Mouse (Mus musculus): Measurements from ENCODE around the gene Ankrd26.
"Not testable (repeated sequence)": the region's sequence is repeated elsewhere in the genome, so short reads cannot be mapped to it uniquely, and the experiment has no call there.

Gene Ankrd26

DNA sequence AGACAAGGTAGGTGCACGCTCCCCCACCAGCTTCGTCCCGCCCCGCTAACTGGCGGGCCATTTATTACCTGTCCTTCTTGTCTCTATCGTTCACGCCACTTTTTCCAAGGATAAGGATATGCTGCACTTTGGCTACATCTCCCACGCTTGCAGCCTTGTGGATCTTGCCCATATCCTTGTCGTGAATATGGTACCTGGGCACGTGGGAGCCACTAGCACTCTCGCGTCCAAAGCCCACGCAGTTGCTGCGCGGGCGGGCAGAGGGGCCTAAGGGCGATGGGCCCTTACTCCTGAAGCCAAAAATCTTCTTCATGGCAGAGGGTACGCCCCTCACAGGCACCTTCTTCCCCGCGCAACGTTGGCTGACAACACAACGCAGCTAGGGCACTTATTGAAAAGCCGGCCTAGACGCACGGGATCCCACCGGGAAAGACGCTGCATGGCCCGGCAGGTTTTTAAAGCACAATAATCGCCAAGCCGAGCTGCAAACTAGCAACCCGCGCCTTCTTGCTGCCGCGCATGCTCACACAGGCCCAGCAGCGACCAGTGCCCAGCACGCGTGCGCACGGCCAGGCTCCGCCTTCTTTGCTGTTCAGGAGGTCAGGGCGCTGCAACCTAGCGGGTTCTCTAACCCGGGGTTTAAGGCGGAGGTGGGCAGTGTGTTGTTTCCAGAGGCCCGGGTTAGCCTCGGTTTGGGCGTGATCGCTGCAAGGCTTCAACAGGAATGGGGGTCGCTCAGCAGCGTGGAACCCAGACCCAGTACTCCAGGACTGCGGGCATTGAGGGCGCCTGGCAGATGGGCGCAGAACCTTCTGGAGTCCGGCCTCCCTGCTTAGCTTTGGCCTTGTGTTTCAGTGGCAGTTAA is at the start of gene Ankrd26:
TSS of gene Ankrd26 (minus strand) at position 482 of the 865 bp plus-strand sequence.
- peak; percentile 92 for DNase-seq (ENCODE audit: low spot score)

DNA sequence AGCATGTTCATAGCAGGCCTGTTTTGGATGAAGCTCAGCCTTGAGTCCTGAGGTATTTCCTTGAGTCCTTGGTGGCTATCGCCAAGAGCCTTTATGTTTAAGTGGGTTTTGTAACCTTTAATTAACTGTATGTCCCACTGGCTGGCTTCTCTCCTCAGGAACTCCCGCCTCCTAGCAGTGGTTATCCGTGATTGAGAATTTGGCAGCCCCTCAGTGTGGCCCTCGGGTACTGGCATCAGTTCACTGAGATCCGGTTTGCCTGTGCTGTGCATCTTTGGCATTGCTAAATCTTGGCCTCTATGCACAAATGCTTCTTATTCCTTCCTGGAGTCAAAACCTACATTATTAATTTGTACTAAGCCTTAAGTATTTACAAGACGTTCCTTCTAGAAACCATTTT is 46.9 kb upstream of the Ankrd26 start:
- no peak for DNase-seq (ENCODE audit: low spot score)

DNA sequence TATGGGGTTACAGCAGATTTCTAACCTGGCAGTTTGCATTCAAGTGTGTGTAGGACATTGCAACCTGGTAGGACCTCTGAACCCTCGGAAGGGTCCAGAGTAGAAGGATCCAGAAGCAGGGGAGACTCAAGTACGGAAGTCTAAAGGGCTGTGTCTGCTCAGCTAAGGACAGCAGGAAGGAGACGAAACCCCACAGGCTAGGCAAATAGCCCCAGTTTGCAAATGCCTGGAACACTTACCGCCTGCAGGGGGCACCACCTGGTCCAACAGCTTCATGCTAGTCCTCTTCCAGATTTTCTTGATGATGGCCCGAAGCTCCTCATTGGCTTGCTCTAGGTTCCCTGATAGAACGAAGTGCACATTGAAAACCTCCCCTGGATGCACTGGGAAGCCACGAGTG is 43.9 kb upstream of the Ankrd26 start:
- no peak for DNase-seq (ENCODE audit: low spot score)

DNA sequence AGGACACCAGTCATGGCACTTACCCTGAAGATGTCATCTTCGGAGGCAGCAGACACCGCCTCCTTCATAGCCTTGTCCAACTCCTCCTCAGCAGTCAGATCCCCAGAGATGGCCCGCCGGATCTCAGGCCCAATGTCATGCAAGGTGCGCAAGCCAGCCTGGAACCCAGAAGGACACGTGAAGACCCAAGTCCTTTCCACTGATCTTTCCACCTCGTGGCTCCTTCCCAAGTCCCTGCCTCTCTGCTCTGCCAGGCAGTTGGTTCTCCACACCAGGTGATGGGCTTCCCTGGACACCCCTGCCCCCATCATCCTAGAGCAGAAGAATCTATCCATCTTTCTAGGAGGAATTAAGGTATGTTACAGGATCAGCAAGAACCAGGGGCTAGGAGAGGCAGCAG is 41.8 kb upstream of the Ankrd26 start:
- no peak for DNase-seq (ENCODE audit: low spot score)

DNA sequence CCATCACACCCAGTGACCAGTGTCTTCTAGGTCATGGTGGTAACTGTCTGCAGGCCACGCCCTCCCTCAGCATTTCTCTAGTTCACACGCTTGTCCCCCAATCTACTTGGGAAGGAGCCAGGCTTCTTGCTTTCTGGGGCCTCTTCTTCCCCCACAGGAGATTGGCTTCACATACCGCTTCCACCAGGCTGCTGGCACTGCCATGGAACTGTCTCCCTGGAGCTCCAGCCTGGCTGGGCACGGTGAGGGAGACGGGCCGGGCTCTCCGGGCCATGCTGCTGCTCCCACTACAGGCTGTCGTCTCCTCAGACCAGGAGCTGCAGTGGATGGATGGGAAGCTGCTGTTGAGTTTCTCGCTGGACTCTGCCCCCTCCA is 33.6 kb upstream of the Ankrd26 start:
- DNase-seq (ENCODE audit: low spot score) = no peak

DNA sequence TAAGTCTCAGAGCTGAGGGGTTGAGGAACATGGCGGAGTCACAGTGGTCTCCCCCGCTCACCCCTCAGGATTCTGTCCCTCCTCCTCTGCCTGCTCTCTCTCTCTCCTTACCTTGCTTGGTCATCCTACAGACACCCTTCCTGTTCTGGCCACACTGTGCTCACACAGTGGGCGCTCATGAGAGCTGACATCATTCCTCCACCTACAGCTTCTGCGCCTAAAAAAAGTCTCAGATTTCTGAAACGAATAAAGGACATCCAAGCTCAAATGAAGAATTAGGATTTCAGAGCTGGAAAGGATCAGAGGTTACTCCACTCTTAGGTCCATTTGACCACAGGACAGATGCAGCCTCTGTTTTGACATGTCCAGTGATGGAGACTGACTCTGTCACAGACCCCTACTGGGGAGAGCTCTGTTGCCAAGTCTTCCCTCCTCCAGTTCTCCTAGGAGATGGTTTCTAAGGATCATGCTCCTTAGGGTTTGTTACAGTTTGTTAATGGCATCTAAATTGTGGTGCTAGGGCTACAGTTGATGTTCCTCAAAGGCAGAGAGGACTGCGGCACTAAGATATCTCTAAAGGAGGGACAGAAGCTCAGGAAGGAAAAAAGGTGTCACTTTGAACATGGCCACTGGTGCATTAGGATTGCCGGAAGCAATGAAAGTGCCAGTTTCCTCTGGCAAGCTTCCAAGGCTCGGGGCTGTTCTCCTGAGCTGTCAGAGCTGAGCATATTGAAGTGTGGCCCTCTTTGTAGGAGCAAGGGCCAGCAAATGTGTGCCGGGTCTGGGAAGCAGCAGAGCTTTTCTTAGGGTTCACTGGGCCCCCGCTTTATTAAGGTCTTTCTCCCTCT is 33.0 kb upstream of the Ankrd26 start:
- DNase-seq (ENCODE audit: low spot score) = no peak

DNA sequence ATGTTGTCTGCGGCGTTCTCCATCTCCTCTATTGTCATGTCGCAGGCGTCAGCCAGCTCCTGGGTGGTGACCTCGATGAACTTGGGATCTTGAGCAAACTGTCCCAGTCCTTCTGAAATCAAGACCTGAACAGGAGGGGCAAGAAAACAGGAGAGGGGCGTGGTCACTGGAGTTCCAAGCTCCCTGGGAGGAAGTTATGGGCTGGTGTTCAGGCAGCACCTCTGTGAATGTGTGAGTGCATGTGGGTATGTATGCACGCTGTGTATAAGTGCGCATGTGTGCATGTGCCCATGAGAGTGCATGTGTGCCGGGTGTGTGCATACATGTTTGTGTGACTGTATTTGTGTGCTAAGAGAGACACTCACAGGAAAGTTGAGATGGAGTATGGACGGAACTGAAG is 32.0 kb upstream of the Ankrd26 start:
- peak; percentile 19 for DNase-seq (ENCODE audit: low spot score)

DNA sequence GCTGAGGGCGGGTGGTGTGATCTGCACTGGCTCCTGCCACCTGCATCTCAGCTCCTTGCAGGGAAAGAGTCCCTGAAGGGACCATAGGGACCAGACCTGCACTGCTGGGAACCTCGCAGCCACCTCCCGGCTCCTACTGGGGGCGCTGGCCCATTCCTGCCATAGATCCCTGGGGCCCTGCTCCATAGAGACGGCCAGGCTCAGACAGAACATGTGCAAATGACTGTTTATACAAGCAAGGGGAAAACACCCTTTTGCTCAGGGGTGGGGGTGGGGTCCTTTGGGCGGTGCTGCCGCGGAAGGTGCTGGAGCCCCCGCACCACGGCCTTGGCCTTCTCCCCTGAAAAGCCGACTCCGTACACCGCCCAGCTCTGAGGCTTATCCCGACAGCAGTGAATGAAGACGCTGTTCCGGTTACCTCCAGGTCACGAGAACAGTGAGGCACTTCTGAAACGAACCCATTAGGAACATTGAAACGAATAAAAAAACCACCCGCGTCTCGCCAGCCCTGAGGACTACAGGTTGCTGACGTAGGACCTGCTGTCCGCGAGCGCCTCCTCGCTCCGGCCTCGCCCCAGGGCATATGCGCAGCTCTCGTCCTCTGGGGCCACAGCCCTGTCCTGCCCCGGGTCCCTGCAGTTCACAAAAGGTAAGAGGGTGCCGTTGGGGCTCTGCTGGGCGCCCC is 31.5 kb upstream of the Ankrd26 start:
- peak; percentile 19 for DNase-seq (ENCODE audit: low spot score)

DNA sequence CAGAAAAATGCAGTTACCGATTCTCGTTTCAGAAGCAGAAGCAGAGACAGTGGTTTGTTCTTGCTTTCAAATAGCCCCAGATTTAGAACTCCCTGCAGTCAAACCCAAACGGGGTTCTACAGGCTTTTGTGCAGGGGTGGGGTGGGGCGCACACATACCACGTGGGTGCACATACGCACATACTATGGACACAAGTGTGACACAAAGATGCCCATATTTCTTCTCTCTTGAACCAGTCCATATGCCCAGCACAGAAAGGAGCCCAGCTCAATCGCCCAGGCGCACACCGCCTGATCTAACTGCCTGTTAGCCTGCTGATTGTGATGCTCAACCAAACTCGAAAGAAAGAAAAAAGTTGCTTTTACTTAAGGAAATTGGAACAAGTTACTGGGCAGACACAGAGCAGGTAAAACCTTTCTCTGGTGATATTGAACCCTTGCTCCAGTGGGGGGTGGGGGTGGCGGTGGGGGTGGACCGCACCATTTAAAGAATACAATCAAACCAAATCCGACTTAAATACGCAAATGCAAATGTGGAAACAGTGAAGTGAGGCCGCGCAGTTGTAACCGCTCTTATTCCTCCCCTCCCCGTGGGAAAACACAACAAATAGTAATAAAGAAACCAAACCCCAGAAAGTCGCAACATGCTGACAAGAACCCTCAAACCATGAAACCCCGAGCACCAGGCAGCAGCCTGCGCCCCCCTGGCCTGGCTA is 30.8 kb upstream of the Ankrd26 start:
- DNase-seq (ENCODE audit: low spot score) = no peak

DNA sequence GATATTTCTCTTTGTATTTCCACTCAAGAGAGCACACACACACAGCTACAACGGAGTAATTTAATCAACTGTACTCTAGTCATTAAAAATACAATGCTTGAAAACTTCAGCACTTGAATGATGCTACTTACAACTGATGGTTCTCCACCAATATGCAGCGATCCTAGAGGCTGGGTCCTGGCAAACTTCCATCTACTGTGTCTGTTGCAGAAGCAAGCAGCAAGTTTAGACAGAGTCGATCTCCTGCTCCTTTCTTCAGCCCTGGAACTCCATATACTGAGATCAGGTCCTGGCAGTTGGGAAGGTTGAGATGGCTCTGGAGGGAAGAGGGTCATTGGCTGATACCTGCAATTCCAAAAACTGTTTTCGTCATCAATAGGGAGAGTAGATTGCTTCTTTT is 16.7 kb upstream of the Ankrd26 start:
- DNase-seq (ENCODE audit: low spot score) = not testable (repeated sequence)

DNA sequence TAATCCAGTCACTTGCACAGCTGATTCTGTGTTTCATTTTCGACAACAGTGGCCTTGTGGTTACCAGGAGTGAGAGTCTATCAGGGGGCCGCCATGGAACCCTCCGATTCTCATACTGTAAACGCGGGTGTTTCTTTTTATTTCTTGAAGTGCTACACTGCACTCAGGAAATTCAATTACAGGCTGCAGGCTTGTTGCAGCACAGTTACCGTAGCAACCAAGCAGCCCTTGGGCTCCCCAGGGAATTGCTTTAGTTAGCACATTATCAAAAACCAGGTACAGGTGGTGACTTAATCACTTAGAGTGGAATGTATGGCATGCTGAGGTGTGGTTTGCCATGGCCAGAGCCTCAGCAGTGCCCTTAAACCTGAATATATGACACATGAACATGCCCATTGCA is 12.3 kb upstream of the Ankrd26 start:
- DNase-seq (ENCODE audit: low spot score) = no peak

DNA sequence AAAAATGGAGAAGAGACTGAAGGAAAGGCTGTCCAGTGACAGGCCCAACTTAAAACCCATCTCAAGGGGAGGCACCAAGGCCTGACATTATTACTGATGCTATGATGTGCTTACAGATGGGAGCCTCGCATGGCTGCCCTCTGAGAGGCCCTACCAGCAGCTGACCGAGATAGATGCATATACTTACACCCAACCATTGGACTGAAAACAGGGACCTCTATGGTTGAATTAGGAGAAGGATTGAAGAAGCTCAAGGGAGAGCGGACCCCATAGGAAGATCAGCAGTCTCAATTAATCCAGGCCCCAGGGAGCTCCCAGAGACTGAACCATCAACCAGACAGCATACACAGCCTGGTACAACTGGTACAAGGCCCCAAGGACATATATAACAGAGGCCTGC is 5.8 kb upstream of the Ankrd26 start:
- no peak for DNase-seq (ENCODE audit: low spot score)

DNA sequence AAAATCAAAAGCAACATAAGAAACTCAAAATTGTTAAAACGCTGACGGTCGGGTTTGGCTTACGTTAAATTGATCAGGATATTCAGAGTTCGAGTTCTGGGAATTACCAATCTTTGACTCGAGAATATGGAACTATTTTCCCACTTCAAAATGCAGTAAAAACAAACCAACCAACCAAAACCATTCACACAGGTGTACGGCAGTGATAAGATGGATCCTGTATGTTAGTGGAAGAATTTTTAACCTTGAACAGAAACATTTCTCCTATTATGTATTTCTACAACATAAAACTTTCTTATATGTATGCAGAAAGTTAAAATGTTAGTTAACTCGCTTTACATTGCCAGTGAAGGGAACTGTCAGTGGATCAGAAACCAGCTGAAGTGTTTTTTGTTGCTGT is 801 bp downstream of the Ankrd26 start:
- no peak for DNase-seq (ENCODE audit: low spot score)

DNA sequence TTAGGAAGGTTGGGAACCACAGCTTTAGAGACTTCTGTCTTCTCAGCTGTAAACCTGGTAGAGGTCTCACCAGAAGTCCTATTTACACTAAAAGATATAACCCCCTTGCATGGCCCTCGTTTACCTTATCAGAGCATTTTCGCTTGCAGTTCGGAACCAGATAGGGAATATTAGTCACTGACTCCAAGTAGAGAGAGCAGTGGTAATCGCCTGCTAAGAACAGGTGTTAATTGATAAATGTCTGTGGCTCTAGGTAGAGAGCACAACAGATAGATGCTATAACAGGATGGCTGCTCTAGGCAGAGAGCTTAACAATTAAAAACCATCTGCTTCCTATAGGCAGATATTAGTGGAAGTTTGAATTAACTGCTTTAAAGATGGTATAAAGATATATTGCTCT is 23.4 kb downstream of the Ankrd26 start:
- no peak for DNase-seq (ENCODE audit: low spot score)

DNA sequence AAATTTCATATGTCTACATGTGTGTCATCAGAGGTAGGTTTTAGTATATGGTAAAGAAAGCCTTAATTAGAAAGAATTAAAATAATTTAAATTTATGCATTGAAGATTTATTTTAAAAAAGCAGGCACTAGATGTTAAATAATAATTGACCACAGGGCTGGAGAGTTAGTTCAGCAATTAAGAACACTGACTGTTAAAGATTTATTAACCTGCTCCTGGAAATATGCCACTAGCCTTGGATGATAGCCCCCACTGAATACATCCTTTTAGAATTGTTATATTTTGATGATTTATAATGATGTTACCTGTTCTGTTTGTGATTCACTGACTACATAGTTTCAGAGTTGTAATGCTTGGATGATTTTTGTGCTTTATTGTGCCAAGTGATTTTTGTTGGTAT is 24.8 kb downstream of the Ankrd26 start:
- not testable (repeated sequence) for DNase-seq (ENCODE audit: low spot score)

DNA sequence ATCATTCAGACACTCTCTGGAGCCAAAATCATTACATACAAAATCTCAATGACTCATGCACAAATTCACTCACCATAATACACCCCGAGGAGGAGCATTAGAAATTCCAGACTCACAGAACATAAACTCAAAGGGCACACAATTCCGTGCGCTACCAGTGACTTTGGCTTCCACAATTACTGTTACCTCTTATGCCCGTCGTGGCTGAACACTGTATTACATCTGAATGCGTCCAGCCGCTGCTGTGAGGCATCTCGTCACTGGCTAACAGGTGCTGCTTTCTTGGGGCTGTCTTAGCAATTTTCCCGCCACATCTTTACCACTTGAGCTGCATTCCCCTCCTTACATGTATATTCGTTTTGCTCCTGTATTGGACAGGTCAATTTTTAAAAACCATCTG is 26.7 kb downstream of the Ankrd26 start:
- no peak for DNase-seq (ENCODE audit: low spot score)

DNA sequence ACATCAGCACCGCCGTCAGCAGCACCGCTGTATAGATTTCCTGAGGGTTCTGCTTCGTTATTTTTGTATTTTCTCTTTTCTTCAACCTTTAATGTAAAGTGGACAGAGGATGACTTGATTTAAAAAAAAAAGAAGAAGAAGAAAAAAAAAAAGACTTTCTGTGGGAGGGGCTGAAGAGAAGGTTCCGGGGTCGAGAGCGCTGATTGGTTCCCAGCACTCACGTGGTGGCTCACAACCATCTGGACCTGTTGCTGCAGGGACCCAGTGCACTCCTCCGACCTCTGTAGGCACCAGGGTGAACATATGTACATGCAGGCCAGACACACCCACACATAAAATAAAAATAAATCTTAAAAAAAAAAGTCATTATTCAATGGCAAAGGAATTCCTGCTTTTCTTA is 28.6 kb downstream of the Ankrd26 start:
- no peak for DNase-seq (ENCODE audit: low spot score)

DNA sequence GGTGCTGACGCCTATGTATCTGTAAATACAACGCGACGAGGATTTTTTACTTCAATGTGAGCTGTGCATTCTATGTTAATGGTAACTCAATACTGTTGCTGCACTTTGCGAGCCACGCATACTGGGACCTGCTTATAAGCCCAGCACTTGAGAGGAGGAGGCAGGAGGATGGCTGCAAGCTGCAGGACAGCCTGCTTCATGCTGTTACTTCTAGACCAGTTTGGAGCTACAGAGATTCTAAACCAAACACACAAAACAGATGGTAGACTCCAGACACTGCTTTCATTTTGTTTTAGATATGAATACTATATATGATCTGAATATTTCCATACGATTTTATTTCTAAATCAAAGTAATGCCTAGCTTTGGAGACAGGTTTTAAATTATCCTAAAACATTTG is 41.4 kb downstream of the Ankrd26 start:
- DNase-seq (ENCODE audit: low spot score) = no peak

DNA sequence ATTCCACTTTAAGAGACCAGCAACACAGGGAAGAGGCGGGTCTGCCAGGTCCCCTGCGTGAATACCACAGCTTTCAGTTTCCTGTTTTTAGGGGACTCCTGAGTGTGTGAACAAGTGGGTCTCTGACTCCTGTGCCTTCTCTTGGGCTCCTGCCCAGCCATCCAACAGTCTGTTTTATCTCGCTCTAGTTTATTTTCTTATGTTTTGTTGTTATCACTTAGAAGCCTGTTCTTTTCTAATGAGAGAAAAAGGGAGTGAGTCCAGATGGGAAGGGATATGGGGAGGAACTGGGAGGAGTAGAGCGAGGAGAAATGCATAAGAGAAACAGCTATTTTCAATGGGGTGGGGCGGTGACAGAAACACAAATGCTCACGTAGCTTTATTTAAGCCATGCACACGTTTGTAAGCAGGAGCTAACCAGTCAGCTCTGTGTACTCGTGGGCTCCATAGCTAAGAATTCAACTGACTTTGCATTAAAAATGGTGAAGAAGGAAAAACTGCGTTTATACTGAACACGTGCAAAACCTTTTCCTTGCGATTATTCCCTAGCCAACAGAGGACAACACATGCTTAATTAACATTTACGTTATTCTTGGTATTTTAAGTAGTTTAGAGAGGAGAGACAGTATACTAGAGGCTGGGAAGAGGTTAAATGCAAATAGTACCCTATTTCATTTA is 48.6 kb downstream of the Ankrd26 start:
- no peak for DNase-seq (ENCODE audit: low spot score)

DNA sequence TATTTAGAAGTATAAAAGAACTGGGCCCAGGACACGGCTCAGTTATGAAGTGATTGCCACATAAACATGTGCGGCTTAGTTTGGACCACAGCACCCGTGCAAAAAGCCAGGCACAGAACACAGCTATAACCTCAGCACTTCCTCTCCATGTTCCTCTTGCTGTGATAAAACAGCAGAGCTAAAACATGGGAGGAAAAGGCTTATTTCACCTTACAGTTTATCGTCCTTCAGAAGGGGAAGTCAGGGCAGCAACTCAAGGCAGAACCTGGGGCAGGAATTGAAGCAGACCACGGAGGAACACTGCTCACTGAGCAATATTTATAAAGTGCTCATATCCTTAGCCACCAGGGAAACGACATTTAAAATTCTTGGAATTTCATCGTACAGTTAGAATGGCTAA is 63.0 kb downstream of the Ankrd26 start:
- no peak for DNase-seq (ENCODE audit: low spot score)

DNA sequence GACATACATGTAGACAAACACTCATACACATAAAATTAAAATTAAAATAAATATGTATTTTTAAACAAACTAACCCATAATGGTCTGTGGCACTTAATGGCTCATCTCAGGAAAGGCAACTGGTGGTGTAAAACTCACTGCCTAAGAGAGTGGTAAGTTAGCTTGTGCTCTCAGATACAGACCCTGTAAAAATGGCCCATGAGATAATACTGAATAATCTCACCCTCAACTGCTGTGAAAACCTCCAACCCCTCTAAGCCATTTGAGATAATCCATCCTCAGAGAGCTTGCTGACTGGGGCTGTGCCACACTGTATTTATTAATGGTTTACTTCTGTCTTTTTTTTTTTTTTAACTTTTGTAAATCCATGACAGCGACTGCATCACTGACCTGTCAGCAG is 79.9 kb downstream of the Ankrd26 start:
- DNase-seq (ENCODE audit: low spot score) = no peak

Measured in yolk sac, embryonic 10.5 days (tissue).